Mouse (Mus musculus) liver, postnatal 0 days (tissue): ENCODE measurements around the gene Ntn4.

Source experiments
- CTCF ChIP-seq: sonication (generic); IDR thresholded peaks from 2 replicates; pipeline ENCODE4 v1.5.1; 2016; ENCODE audit warnings: antibody characterized with exemption, low read depth
- EP300 ChIP-seq: IDR thresholded peaks from 2 replicates; pipeline ENCODE4 v1.6.1; 2016; ENCODE audit warnings: antibody characterized with exemption, low read depth, mild to moderate bottlenecking

DNA sequence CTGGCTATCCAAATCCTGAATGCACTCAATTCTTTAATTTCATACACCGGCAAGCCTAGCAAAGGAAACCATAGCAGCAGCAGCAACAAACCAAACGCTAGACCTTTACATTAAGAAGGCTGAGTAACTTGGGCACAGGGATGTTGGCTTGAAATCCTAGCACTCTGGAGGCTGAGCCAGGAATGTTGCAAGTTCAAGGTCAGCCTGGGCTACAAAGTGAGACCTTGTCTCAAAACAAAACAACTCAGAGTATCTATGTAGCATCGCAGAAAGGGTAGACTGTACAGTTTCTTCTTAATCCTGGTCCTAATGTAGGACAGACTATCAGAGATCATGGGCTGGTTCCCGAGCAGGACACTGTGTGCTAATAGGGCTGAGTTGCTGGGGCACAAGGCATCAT, 43.4 kb downstream of the Ntn4 start:
- no peak for TF ChIP-seq CTCF
- no peak for TF ChIP-seq EP300
